Mouse (Mus musculus): ENCODE measurements at regions not wholly inside any gene's neighbourhood (a gene's known extent, or its start where the extent isn't known, plus 50 kb on each side); places are given as distances from the start of the nearest gene placed in this dataset.

GRCm38 (mm10) chr2:146744396-146744795 is 111.3 kb upstream of the Kiz start:
- H3K27ac ChIP-seq (ENCODE audit: low read length): no peak overlapping the region
- no peak for ATAC-seq (ENCODE audit: insufficient number of reproducible peaks, insufficient read depth, low FRiP score, low read depth)
- H3K27me3 ChIP-seq (ENCODE audit: control insufficient read depth, insufficient read depth, low read length): no peaks in the 10 kb centered on the region
- H3K9ac ChIP-seq (replicated peaks; ENCODE audit: low read depth, low read length): no peak overlapping the region
- no peaks in the 10 kb centered on the region for H3K4me1 ChIP-seq (ENCODE audit: control insufficient read depth, insufficient read depth, low read length)
- H3K36me3 ChIP-seq (ENCODE audit: control insufficient read depth, insufficient read depth, low read length): no peaks in the 10 kb centered on the region
- H3K9me3 ChIP-seq (ENCODE audit: control insufficient read depth, low read depth, low read length): no peaks in the 10 kb centered on the region
- WGBS: 83% methylated on average over 2 of the region's 2 CpGs
- H3K4me3 ChIP-seq (ENCODE audit: low read depth, low read length): no peak overlapping the region
- no peak overlapping the region for H3K4me2 ChIP-seq (replicated peaks; ENCODE audit: low read depth, low read length)

- no peak overlapping the region for H3K4me3 ChIP-seq (ENCODE audit: low read depth, low read length)
- no peaks in the 10 kb centered on the region for H3K4me1 ChIP-seq (ENCODE audit: control insufficient read depth, insufficient read depth, low read length)
- no peaks in the 10 kb centered on the region for H3K9me3 ChIP-seq (ENCODE audit: control insufficient read depth, low read depth, low read length)
- no peak for ATAC-seq (ENCODE audit: insufficient number of reproducible peaks, insufficient read depth, low FRiP score, low read depth)
- no peaks in the 10 kb centered on the region for H3K36me3 ChIP-seq (ENCODE audit: control insufficient read depth, insufficient read depth, low read length)
- H3K27me3 ChIP-seq (ENCODE audit: control insufficient read depth, insufficient read depth, low read length): no peaks in the 10 kb centered on the region
- 73% methylated on average over 18 of the region's 18 CpGs for WGBS
- H3K27ac ChIP-seq (ENCODE audit: low read length): no peak overlapping the region
- H3K9ac ChIP-seq (replicated peaks; ENCODE audit: low read depth, low read length): no peak overlapping the region
- H3K4me2 ChIP-seq (replicated peaks; ENCODE audit: low read depth, low read length): no peak overlapping the region; the same call in 1 of the 2 replicates
These were observed 110.5 kb upstream of the Kiz start for GRCm38 (mm10) chr2:146745012-146745682.

GRCm38 (mm10) chr2:146745683-146746047 is 110.0 kb upstream of the Kiz start:
- no peak for ATAC-seq (ENCODE audit: insufficient number of reproducible peaks, insufficient read depth, low FRiP score, low read depth)
- Histone ChIP-seq H3K4me1 (ENCODE audit: control insufficient read depth, insufficient read depth, low read length) (no peaks in the 10 kb centered on the region), H3K9ac (replicated peaks; ENCODE audit: low read depth, low read length) (no peak overlapping the region), H3K27ac (ENCODE audit: low read length) (no peak overlapping the region), H3K27me3 (ENCODE audit: control insufficient read depth, insufficient read depth, low read length) (no peaks in the 10 kb centered on the region), H3K36me3 (ENCODE audit: control insufficient read depth, insufficient read depth, low read length) (no peaks in the 10 kb centered on the region), H3K4me3 (ENCODE audit: low read depth, low read length) (no peak overlapping the region), H3K9me3 (ENCODE audit: control insufficient read depth, low read depth, low read length) (no peaks in the 10 kb centered on the region), H3K4me2 (replicated peaks; ENCODE audit: low read depth, low read length) (no peak overlapping the region; the same call in 1 of the 2 replicates)
- WGBS: 60% methylated on average over 12 of the region's 12 CpGs

GRCm38 (mm10) chr2:146753988-146754387 is 101.7 kb upstream of the Kiz start:
- 31% methylated on average over 2 of the region's 2 CpGs for WGBS

GRCm38 (mm10) chr2:146763522-146764144 is 92.0 kb upstream of the Kiz start:
- Histone ChIP-seq H3K4me2 (replicated peaks; ENCODE audit: low read depth, low read length) (no peak overlapping the region), H3K9ac (replicated peaks; ENCODE audit: low read depth, low read length) (no peak overlapping the region), H3K36me3 (ENCODE audit: control insufficient read depth, insufficient read depth, low read length) (no peaks in the 10 kb centered on the region), H3K27me3 (ENCODE audit: control insufficient read depth, insufficient read depth, low read length) (no peaks in the 10 kb centered on the region), H3K27ac (ENCODE audit: low read length) (no peak overlapping the region), H3K9me3 (ENCODE audit: control insufficient read depth, low read depth, low read length) (no peaks in the 10 kb centered on the region), H3K4me3 (ENCODE audit: low read depth, low read length) (no peak overlapping the region), H3K4me1 (ENCODE audit: control insufficient read depth, insufficient read depth, low read length) (no peaks in the 10 kb centered on the region)
- 69% methylated on average over 18 of the region's 18 CpGs for WGBS
- ATAC-seq (ENCODE audit: insufficient number of reproducible peaks, insufficient read depth, low FRiP score, low read depth): no peak

More at GRCm38 (mm10) chr2:146753988-146754387, 101.7 kb upstream of the Kiz start:
- Histone ChIP-seq H3K9me3 (ENCODE audit: control insufficient read depth, low read depth, low read length) (no peaks in the 10 kb centered on the region), H3K4me3 (ENCODE audit: low read depth, low read length) (no peak overlapping the region), H3K4me1 (ENCODE audit: control insufficient read depth, insufficient read depth, low read length) (no peaks in the 10 kb centered on the region), H3K4me2 (replicated peaks; ENCODE audit: low read depth, low read length) (no peak overlapping the region), H3K36me3 (ENCODE audit: control insufficient read depth, insufficient read depth, low read length) (no peaks in the 10 kb centered on the region), H3K27ac (ENCODE audit: low read length) (no peak overlapping the region), H3K9ac (replicated peaks; ENCODE audit: low read depth, low read length) (no peak overlapping the region), H3K27me3 (ENCODE audit: control insufficient read depth, insufficient read depth, low read length) (no peaks in the 10 kb centered on the region)
- ATAC-seq (ENCODE audit: insufficient number of reproducible peaks, insufficient read depth, low FRiP score, low read depth): no peak

- no peak overlapping the region for H3K4me3 ChIP-seq (ENCODE audit: low read depth, low read length)
- no peaks in the 10 kb centered on the region for H3K27me3 ChIP-seq (ENCODE audit: control insufficient read depth, insufficient read depth, low read length)
- no peaks in the 10 kb centered on the region for H3K36me3 ChIP-seq (ENCODE audit: control insufficient read depth, insufficient read depth, low read length)
- H3K4me1 ChIP-seq (ENCODE audit: control insufficient read depth, insufficient read depth, low read length): no peaks in the 10 kb centered on the region
- 60% methylated on average over 12 of the region's 12 CpGs for WGBS
- H3K9ac ChIP-seq (replicated peaks; ENCODE audit: low read depth, low read length): no peak overlapping the region
- no peak overlapping the region for H3K4me2 ChIP-seq (replicated peaks; ENCODE audit: low read depth, low read length)
- no peaks in the 10 kb centered on the region for H3K9me3 ChIP-seq (ENCODE audit: control insufficient read depth, low read depth, low read length)
- no peak for ATAC-seq (ENCODE audit: insufficient number of reproducible peaks, insufficient read depth, low FRiP score, low read depth)
- H3K27ac ChIP-seq (ENCODE audit: low read length): no peak overlapping the region
These were observed 91.1 kb upstream of the Kiz start for GRCm38 (mm10) chr2:146764313-146765255.

- no peak overlapping the region for H3K4me3 ChIP-seq (ENCODE audit: low read depth, low read length)
- no peak for ATAC-seq (ENCODE audit: insufficient number of reproducible peaks, insufficient read depth, low FRiP score, low read depth)
- no peaks in the 10 kb centered on the region for H3K27me3 ChIP-seq (ENCODE audit: control insufficient read depth, insufficient read depth, low read length)
- H3K27ac ChIP-seq (ENCODE audit: low read length): no peak overlapping the region
- no peaks in the 10 kb centered on the region for H3K36me3 ChIP-seq (ENCODE audit: control insufficient read depth, insufficient read depth, low read length)
- no peak overlapping the region for H3K4me2 ChIP-seq (replicated peaks; ENCODE audit: low read depth, low read length)
- H3K4me1 ChIP-seq (ENCODE audit: control insufficient read depth, insufficient read depth, low read length): no peaks in the 10 kb centered on the region
- H3K9ac ChIP-seq (replicated peaks; ENCODE audit: low read depth, low read length): no peak overlapping the region
- WGBS: 42% methylated on average over 2 of the region's 2 CpGs
- no peaks in the 10 kb centered on the region for H3K9me3 ChIP-seq (ENCODE audit: control insufficient read depth, low read depth, low read length)
These were observed 80.8 kb upstream of the Kiz start for GRCm38 (mm10) chr2:146774876-146775275.

GRCm38 (mm10) chr2:146787132-146787810 is 68.4 kb upstream of the Kiz start:
- H3K27me3 ChIP-seq (ENCODE audit: control insufficient read depth, insufficient read depth, low read length): no peaks in the 10 kb centered on the region
- H3K4me3 ChIP-seq (ENCODE audit: low read depth, low read length): no peak overlapping the region
- H3K27ac ChIP-seq (ENCODE audit: low read length): no peak overlapping the region
- no peak for ATAC-seq (ENCODE audit: insufficient number of reproducible peaks, insufficient read depth, low FRiP score, low read depth)
- H3K9me3 ChIP-seq (ENCODE audit: control insufficient read depth, low read depth, low read length): no peaks in the 10 kb centered on the region
- H3K4me2 ChIP-seq (replicated peaks; ENCODE audit: low read depth, low read length): no peak overlapping the region
- no peak overlapping the region for H3K9ac ChIP-seq (replicated peaks; ENCODE audit: low read depth, low read length)
- H3K4me1 ChIP-seq (ENCODE audit: control insufficient read depth, insufficient read depth, low read length): no peaks in the 10 kb centered on the region
- H3K36me3 ChIP-seq (ENCODE audit: control insufficient read depth, insufficient read depth, low read length): no peaks in the 10 kb centered on the region
- 16% methylated on average over 11 of the region's 11 CpGs for whole genome bisulfite sequencing
